Mouse (Mus musculus) embryonic stem cell, embryonic (primary cell): ENCODE data around the gene Prb1.
"Not testable (repeated sequence)": the region's sequence is repeated elsewhere in the genome, so short reads cannot be mapped to it uniquely, and the experiment has no call there.

ENCODE experiments used
- CTCF ChIA-PET, 4 experiments: fragments of 300-600 bp in 2 of 4; fragments of 350-600 bp in 2 of 4; sonication (Branson Sonifier 250); formaldehyde crosslinking; loops; one replicate each; lab custom pipeline; 2022; ENCODE audit warnings: inconsistent platforms in 2 of 4; lab: Charles Lee
- POLR2A ChIA-PET, 4 experiments: fragments of 300-600 bp in 2 of 4; fragments of 350-600 bp in 2 of 4; sonication (Branson Sonifier 250); formaldehyde crosslinking; loops; one replicate each; lab custom pipeline; 2022; ENCODE audit warnings: antibody characterized with exemption in 4 of 4, inconsistent platforms in 1 of 4; lab: Charles Lee

The Prb1 gene

GRCm38 (mm10) chr6:132210421-132210820 is at the start of gene Prb1:
Gene Prb1 (minus strand): TSS chr6:132210521.
- POLR2A ChIA-PET, CTCF ChIA-PET: not testable (repeated sequence)
